Mouse (Mus musculus) large intestine, adult 2 months (tissue): Measurements from ENCODE around the gene Rundc1. TPM values are rescaled to one million over a fixed set of nuclear protein-coding genes. Genes with fewer than 3 reads are reported as not detected.

ENCODE experiments used
- DNase-seq: peaks from one replicate; pipeline ENCODE4 v3.0.0-alpha.2; 2012; ENCODE audit warnings: low read depth, low spot score
- WGBS: fragments of 180-500 bp; shearing (Covaris S2); methylation state at CpG from one replicate; pipeline ENCODE4 v1.1.7; 2018; 5-methylcytosine and 5-hydroxymethylcytosine counted together
- polyA plus RNA-seq: library from polyadenylated mRNA; depleted of rRNA; stranded (reverse); fragments of >200 nt; gene quantifications from 2 replicates; pipeline ENCODE4 v1.2.3, GENCODE M21; 2012; rRNA removed

Rundc1 gene
- polyA plus RNA-seq, 1 experiment = 19.7 TPM

- WGBS = 81% methylated on average over 6 of the region's 6 CpGs
- no peak for DNase-seq
Measured at GRCm38 (mm10) chr11:101484245-101484644, 59.4 kb downstream of the Rundc1 start.

- DNase-seq = no peak
- WGBS = 82% methylated on average over 7 of the region's 7 CpGs
Measured at GRCm38 (mm10) chr11:101484814-101485213, 59.9 kb downstream of the Rundc1 start.

Other genes with a start within 250 kb of the Rundc1 start
- 9.2 and 16.9 TPM in 2 replicates for gene Ccr10, start 249.6 kb upstream of the Rundc1 start, polyA plus RNA-seq
- 22.1 and 30.6 TPM in 2 replicates for gene Ezh1, start 198.6 kb upstream of the Rundc1 start, polyA plus RNA-seq
- 38.9 and 40.8 TPM in 2 replicates for gene Ramp2, start 179.1 kb upstream of the Rundc1 start, polyA plus RNA-seq
- 80.6 and 82.2 TPM in 2 replicates for gene Vps25, start 171.4 kb upstream of the Rundc1 start, polyA plus RNA-seq
- gene Wnk4, start 164.5 kb upstream of the Rundc1 start, polyA plus RNA-seq = 4.5 and 5.1 TPM in 2 replicates
- 0.21 and 0.37 TPM in 2 replicates for gene Cntd1, start 146.1 kb upstream of the Rundc1 start, polyA plus RNA-seq
- 336 and 344 TPM in 2 replicates for gene Coa3, start 146.0 kb upstream of the Rundc1 start, polyA plus RNA-seq
- gene Becn1, start 122.8 kb upstream of the Rundc1 start, polyA plus RNA-seq = 59.8 and 107 TPM in 2 replicates
- 52.4 and 56.6 TPM in 2 replicates for gene Psme3, start 108.9 kb upstream of the Rundc1 start, polyA plus RNA-seq
- 4.3 and 6.9 TPM in 2 replicates for gene Aoc2, start 100.0 kb upstream of the Rundc1 start, polyA plus RNA-seq
- 10.9 and 16.1 TPM in 2 replicates for gene Aoc3, start 94.5 kb upstream of the Rundc1 start, polyA plus RNA-seq
- gene G6pc, start 57.5 kb upstream of the Rundc1 start, polyA plus RNA-seq = 5.1 and 20.6 TPM in 2 replicates
- 17.0 and 17.9 TPM in 2 replicates for gene Aarsd1, start 7.5 kb upstream of the Rundc1 start, polyA plus RNA-seq
- gene Gm27029, start 289 bp upstream of the Rundc1 start, polyA plus RNA-seq = 0.32 and 0.41 TPM in 2 replicates
- 1.8 and 3.2 TPM in 2 replicates for gene Ptges3l, start 248 bp downstream of the Rundc1 start, polyA plus RNA-seq
- gene Rpl27, start 17.2 kb downstream of the Rundc1 start, polyA plus RNA-seq = 386 and 502 TPM in 2 replicates
- gene Ifi35, start 23.3 kb downstream of the Rundc1 start, polyA plus RNA-seq = 96.2 and 146 TPM in 2 replicates
- 13.4 and 20.2 TPM in 2 replicates for gene Rnd2, start 39.9 kb downstream of the Rundc1 start, polyA plus RNA-seq
- 90.6 and 140 TPM in 2 replicates for gene Vat1, start 41.1 kb downstream of the Rundc1 start, polyA plus RNA-seq
- gene Brca1, start 126.9 kb downstream of the Rundc1 start, polyA plus RNA-seq = 1.3 and 2.1 TPM in 2 replicates
- gene Nbr1, start 127.1 kb downstream of the Rundc1 start, polyA plus RNA-seq = 58.9 and 105 TPM in 2 replicates
- gene Tmem106a, start 157.2 kb downstream of the Rundc1 start, polyA plus RNA-seq = 112 and 164 TPM in 2 replicates
- gene Gm11634, start 174.2 kb downstream of the Rundc1 start, polyA plus RNA-seq = not detected in 2 replicates
- 26.1 and 26.7 TPM in 2 replicates for gene Rdm1, start 202.1 kb downstream of the Rundc1 start, polyA plus RNA-seq
- gene Arl4d, start 240.5 kb downstream of the Rundc1 start, polyA plus RNA-seq = 26.3 and 36.9 TPM in 2 replicates